Mouse (Mus musculus) left cerebral cortex, adult 6 months (tissue): Measurements from ENCODE around the gene 6330409D20Rik. TPM values are rescaled to one million over a fixed set of nuclear protein-coding genes. Genes with fewer than 3 reads are reported as not detected.

Experiments
- long read RNA-seq, 2 experiments: library from polyadenylated mRNA; unstranded; transcript quantifications; one replicate each; pipeline ENCODE4 v2.0.0; 2019 to 2020
- polyA plus RNA-seq: library from polyadenylated mRNA; unstranded; fragments of <200 nt; fragmentation: Nextera tagmentation; gene quantifications from 2 replicates; pipeline ENCODE4 v1.2.3, GENCODE M21; 2021

The 6330409D20Rik gene
- polyA plus RNA-seq: 0.85 and 1.3 TPM in 2 replicates
- long read RNA-seq, experiment 1, partial matches to known transcripts: 0 of 1 reads
- long read RNA-seq, experiment 1, other reads (novel, unspliced or antisense): 1 of 1 reads
- long read RNA-seq, experiment 2, partial matches to known transcripts: 0 of 1 reads
- long read RNA-seq, experiment 2, other reads (novel, unspliced or antisense): 1 of 1 reads

DNA sequence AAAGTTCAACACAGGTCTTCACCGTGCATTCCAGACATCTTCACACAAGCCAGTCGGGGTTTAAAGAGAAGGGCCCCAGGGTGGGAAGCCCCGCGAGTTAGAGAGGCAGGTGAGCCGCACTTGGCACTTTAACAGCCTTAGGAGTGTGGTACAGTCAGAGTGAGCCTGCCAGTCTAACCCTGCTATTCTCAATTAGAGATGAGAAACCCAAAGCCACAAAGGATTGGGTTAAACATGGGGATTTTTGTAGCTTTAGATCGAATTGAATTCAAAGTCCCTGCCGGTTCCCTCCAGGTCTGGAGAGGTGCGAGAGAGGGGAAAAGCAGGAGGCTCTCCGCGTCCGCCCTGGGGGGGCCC lies at the start of gene 6330409D20Rik:
TSS of gene 6330409D20Rik (minus strand) at position 101 of the 357 bp plus-strand sequence.

DNA sequence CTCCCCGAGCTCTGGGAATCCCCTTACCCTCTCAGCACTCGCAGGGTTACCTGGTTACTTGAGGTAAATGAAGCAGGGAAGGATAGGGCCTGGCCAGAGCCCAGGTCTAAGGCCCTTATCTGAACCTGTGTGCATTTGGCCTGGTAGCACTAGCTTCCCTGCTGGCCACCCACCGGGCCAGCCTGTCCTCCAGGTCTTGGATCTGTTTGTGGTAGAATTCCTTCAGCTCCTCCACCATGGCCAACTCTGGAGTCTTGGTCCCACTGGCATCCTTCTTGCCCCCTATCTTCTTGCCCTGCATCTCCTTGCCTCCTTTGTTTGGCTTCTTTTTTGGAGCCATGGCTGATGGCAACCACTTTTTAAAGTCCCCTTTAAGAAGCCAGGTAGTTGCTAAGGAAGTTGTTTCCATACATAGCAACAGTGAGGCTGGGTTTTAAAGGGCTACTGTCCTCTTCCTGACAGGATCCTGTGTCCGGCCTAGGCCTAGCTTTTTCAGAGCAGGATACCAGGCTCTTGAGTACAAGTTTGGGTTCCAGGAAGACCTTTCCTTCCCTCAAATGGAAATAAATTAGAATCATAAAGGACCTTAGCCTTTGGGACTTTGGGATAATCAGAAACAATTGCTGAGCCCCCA lies 43.3 kb upstream of the 6330409D20Rik start, which contains the start of gene Cfap157:
TSS of gene Cfap157 (minus strand) at position 381 of the 634 bp plus-strand sequence.

DNA sequence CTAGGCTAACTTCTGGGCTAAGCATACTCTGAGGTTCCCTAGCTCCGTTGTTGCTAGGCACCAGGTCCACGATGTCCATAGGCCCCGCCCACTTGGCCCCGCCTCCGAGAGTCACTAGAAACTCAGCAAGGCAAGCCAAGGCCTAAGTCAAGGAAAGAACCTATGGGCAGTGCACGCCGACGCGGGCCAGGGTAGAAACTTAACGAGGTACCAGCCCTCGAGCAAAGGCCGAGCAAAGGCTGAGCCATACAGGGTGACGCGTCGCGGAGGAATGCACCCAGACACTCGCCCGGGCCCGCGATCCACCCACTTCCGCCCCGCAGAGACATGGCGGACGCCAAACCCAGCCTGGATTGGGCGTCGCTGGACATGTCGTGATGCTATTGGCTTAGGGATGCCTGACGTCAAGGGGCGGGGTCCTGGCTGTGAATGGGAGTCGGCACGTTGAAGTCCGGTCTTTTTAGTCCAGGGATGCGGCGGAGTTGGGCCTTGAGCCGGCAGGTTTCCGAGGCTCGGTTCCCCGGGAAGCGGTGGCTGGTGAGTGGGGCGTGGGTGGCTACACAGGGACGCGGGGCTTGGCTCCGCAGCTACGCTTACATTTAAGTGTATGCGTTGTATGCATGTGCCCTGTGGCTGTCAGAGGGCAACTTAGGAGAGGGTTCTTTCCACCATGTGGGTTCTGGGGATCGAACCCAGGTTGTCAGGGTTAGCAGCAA lies 34.7 kb upstream of the 6330409D20Rik start, which contains the start of the genes Ttc16 and Ptrh1:
TSS of gene Ttc16 (minus strand) at position 275 of the 716 bp plus-strand sequence.
TSS of gene Ptrh1 (plus strand) at position 428 of the 716 bp plus-strand sequence.

DNA sequence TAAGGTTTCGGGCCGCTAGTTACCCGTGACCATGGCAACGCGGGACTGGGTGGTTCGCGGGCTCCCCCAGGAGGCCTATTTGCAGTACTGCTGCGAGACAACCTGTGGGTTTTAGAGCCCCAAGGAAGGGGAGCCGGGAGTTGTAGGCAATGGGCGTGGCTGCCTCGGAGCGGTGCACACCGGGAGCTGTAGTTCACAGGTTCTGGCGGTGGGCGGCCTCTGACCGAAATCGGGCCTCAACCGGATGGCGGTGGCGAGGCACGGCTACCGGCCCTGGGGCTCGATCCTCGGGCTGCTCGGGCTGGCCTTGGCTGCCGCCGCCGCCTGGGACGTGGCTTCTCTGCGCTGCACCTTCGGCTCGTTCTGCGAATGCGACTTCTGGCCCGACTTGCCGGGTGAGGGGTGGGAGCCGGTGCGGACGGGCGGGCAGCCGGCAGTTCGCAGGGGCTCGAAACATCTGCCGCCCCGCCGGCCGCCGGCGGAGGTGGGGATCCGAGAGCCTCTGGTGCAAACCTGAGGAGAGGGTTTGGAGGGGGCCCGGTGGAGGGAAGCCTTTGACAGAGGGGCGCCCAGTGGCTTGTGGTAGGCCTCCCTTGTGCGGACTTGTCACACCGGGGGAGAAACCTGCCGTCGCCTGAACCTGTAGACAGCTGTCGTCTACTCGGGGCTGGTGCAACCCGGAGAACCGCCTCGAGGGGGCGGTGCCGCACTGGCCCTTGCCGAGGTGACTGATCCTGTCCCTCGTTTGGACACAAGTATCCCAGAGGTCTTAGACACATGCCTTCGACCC lies 16.4 kb upstream of the 6330409D20Rik start, which contains the start of gene Tor2a:
TSS of gene Tor2a (plus strand) at position 179 of the 790 bp plus-strand sequence.

DNA sequence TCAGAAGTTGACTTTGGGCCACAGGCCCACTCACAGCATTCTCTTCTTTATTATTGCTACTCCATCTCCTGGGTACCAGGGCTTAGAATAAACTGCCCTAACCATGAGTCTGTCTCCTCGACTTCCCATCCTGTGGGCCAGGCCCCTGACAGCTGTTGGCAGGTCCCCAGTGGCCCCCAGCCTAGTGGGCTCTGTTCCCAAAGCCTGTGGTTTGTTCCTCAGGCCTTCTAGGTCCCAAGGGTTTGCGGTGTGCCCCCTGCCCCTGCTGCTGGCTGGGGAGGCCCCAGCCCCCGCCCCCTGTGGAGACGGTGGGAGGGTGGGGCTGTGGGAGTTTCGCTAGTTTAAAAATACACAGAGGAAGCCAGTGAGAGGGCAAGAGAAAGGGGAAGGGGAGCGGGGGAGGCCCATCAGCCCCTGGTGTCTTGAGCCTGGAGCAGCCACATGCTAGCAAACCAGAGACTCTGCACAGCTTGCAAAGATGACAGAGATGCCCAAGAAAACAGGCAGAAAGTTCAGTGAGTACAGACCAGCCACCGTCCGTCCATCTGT lies 20.1 kb downstream of the 6330409D20Rik start, which contains the start of gene Sh2d3c:
TSS of gene Sh2d3c (plus strand) at position 375 of the 549 bp plus-strand sequence.

DNA sequence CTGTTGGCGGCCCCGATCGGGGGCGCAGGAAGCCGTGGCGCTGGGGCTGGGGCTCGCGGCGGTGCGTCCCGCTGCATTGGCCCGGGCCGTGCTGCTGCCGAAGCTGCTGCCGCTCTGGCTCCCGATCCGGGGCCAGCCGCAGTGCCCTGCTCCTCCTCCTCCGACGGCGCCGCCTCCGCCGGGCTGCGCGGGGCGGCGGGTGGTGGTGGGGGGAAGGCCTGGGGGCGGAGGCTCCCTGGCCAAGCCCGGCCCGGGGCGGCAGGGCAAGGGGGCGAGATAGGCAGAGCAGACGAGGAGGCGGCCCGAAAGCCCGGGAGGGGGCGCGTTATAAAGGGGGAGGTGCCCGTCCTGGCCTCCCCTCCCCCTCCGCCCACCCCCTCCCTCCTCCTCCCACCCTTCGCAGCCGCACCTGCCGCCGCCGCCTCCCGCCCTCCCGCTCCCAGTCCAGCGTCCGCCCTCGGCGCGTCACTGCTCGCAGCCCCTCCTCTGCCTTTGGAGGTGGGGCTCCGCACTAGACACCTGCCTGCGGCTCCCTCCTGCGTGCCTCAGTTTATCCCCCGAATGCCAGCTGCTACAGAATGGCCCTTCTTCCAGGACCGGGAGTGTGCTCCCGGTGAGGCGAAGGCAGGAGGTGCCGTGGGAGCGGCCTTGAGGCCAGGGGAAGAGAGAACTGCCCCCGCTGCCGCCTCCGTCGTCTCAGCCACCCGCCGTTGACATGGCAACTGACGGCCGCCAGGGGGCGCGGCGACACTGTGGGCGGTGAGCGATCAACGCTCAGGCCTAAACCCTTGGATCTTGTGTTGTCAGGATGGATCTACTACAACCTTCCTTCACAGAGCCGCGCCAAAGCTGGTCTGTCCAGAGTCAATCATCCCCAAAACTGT lies 27.6 kb downstream of the 6330409D20Rik start, which contains the start of gene Cdk9:
TSS of gene Cdk9 (minus strand) at position 143 of the 884 bp plus-strand sequence.

DNA sequence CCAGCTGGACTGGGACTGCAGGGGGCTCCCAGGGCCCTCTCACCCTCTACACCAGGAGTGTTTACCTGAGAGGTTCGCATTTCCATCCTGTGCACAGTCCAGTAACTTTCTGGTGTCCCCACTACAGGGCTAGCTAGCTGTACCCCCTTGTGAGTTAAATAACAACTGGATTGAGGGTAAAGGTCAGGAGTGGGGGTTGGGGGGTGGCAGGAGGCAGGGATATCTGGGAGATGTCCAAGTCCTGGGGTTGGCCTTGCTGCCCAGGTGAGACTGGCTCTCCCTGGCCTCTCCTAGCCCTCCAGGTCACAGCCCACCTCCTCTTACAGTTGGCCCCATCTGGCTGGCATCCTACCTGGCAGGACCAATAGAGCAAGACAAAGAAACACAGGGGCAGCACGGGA lies 36.8 kb downstream of the 6330409D20Rik start, which contains the start of gene Fpgs:
TSS of gene Fpgs (minus strand) at position 125 of the 401 bp plus-strand sequence.

Other genes with a start within 250 kb of the 6330409D20Rik start
- 11.8 and 47.4 TPM in 2 replicates for gene Fam102a, start 205.7 kb downstream of the 6330409D20Rik start, polyA plus RNA-seq
- 158 and 169 TPM in 2 replicates for gene Dpm2, start 170.2 kb downstream of the 6330409D20Rik start, polyA plus RNA-seq
- gene Pip5kl1, start 166.2 kb downstream of the 6330409D20Rik start, polyA plus RNA-seq: 1.8 and 2.5 TPM in 2 replicates
- 0.82 and 1.0 TPM in 2 replicates for gene 9430097D07Rik, start 165.3 kb downstream of the 6330409D20Rik start, polyA plus RNA-seq
- gene St6galnac4, start 153.9 kb downstream of the 6330409D20Rik start, polyA plus RNA-seq: 30.9 and 36.6 TPM in 2 replicates
- 13.3 and 40.6 TPM in 2 replicates for gene St6galnac6, start 141.3 kb downstream of the 6330409D20Rik start, polyA plus RNA-seq
- gene Ak1, start 119.3 kb downstream of the 6330409D20Rik start, polyA plus RNA-seq: 112 and 131 TPM in 2 replicates
- 10.8 and 14.2 TPM in 2 replicates for gene Eng, start 94.4 kb downstream of the 6330409D20Rik start, polyA plus RNA-seq
- 5.1 TPM in 2 replicates for gene Fpgs, start 36.9 kb downstream of the 6330409D20Rik start, polyA plus RNA-seq
- gene Cdk9, start 27.9 kb downstream of the 6330409D20Rik start, polyA plus RNA-seq: 12.2 and 25.6 TPM in 2 replicates
- 27.0 and 43.2 TPM in 2 replicates for gene Sh2d3c, start 20.0 kb downstream of the 6330409D20Rik start, polyA plus RNA-seq
- 41.4 and 45.7 TPM in 2 replicates for gene Tor2a, start 16.2 kb upstream of the 6330409D20Rik start, polyA plus RNA-seq
- gene Ttc16, start 34.6 kb upstream of the 6330409D20Rik start, polyA plus RNA-seq: 0.25 and 0.26 TPM in 2 replicates
- 8.6 and 10.8 TPM in 2 replicates for gene Ptrh1, start 34.8 kb upstream of the 6330409D20Rik start, polyA plus RNA-seq
- gene Cfap157, start 43.4 kb upstream of the 6330409D20Rik start, polyA plus RNA-seq: 0.51 and 1.0 TPM in 2 replicates
- gene Stxbp1, start 106.2 kb upstream of the 6330409D20Rik start, polyA plus RNA-seq: 332 and 465 TPM in 2 replicates
- gene Fam129b, start 135.1 kb upstream of the 6330409D20Rik start, polyA plus RNA-seq: 3.1 and 7.2 TPM in 2 replicates
- 450 and 664 TPM in 2 replicates for gene Rpl12, start 220.5 kb upstream of the 6330409D20Rik start, polyA plus RNA-seq
- 7.6 and 9.0 TPM in 2 replicates for gene Lrsam1, start 220.6 kb upstream of the 6330409D20Rik start, polyA plus RNA-seq
- 26.6 and 29.5 TPM in 2 replicates for gene Slc2a8, start 241.1 kb upstream of the 6330409D20Rik start, polyA plus RNA-seq